Mouse (Mus musculus): ENCODE results near the gene Nos1ap. TPM values are rescaled to one million over a fixed set of nuclear protein-coding genes. Genes with fewer than 3 reads are reported as not detected.

Gene Nos1ap
- polyA plus RNA-seq, 1 experiment from 2014 or later, result 7.9 TPM

GRCm38 (mm10) chr1:170622934-170623333, 33.3 kb upstream of the Nos1ap start:
- H3K4me2 ChIP-seq, result no peak overlapping the region
- no peak overlapping the region for H3K4me3 ChIP-seq (ENCODE audit: low read depth, low read length)
- peak; percentile 92 for DNase-seq
- H3K9ac ChIP-seq, result no peak overlapping the region
- H3K9me3 ChIP-seq (ENCODE audit: low read depth, low read length), result peaks cover 4% of the 10 kb centered on the region; the same call in 1 of the 2 replicates
- no peak for TF ChIP-seq CTCF (IDR thresholded peaks at IDR 0.05; ENCODE audit: low read depth)
- 17% methylated on average over 5 of the region's 5 CpGs for WGBS
- no peaks in the 10 kb centered on the region for H3K36me3 ChIP-seq (ENCODE audit: insufficient read depth)
- peak overlapping the region; percentile 80 for H3K27ac ChIP-seq (ENCODE audit: low read depth)
- peak; percentile 97 for ATAC-seq (ENCODE audit: insufficient read depth)
- no peaks in the 10 kb centered on the region for H3K4me1 ChIP-seq (ENCODE audit: insufficient read depth)
- H3K27me3 ChIP-seq (ENCODE audit: insufficient read depth, low read length), result no peaks in the 10 kb centered on the region

- 61% methylated on average over 2 of the region's 2 CpGs for WGBS
- no peak for ATAC-seq (ENCODE audit: insufficient read depth)
- no peaks in the 10 kb centered on the region for H3K27me3 ChIP-seq (ENCODE audit: insufficient read depth, low read length)
- H3K4me3 ChIP-seq (ENCODE audit: low read depth, low read length), result no peak overlapping the region
- no peak overlapping the region for H3K4me2 ChIP-seq
- DNase-seq, result no peak
- no peak overlapping the region for H3K27ac ChIP-seq (ENCODE audit: low read depth)
- H3K9ac ChIP-seq, result no peak overlapping the region
- H3K9me3 ChIP-seq (ENCODE audit: low read depth, low read length), result peaks cover 4% of the 10 kb centered on the region; the same call in 1 of the 2 replicates
- no peaks in the 10 kb centered on the region for H3K4me1 ChIP-seq (ENCODE audit: insufficient read depth)
- H3K36me3 ChIP-seq (ENCODE audit: insufficient read depth), result no peaks in the 10 kb centered on the region
- TF ChIP-seq CTCF (IDR thresholded peaks at IDR 0.05; ENCODE audit: low read depth), result no peak
Observed at GRCm38 (mm10) chr1:170619686-170620374, 30.2 kb upstream of the Nos1ap start.

GRCm38 (mm10) chr1:170612968-170613872, 23.6 kb upstream of the Nos1ap start:
- H3K4me2 ChIP-seq, result no peak overlapping the region
- H3K9me3 ChIP-seq (ENCODE audit: low read depth, low read length), result no peaks in the 10 kb centered on the region
- no peak overlapping the region for H3K4me3 ChIP-seq (ENCODE audit: low read depth, low read length)
- DNase-seq (peak; percentile 93), ATAC-seq (ENCODE audit: insufficient read depth) (peak; percentile 91)
- no peak overlapping the region for H3K9ac ChIP-seq
- H3K27me3 ChIP-seq (ENCODE audit: insufficient read depth, low read length), result no peaks in the 10 kb centered on the region
- WGBS, result 51% methylated on average over 18 of the region's 18 CpGs
- H3K27ac ChIP-seq (ENCODE audit: low read depth), result no peak overlapping the region
- no peaks in the 10 kb centered on the region for H3K4me1 ChIP-seq (ENCODE audit: insufficient read depth)
- peak; percentile 93 for TF ChIP-seq CTCF (IDR thresholded peaks at IDR 0.05; ENCODE audit: low read depth)
- H3K36me3 ChIP-seq (ENCODE audit: insufficient read depth), result no peaks in the 10 kb centered on the region

GRCm38 (mm10) chr1:170611631-170612030, 22.0 kb upstream of the Nos1ap start:
- no peak for ATAC-seq (ENCODE audit: insufficient read depth)
- Histone ChIP-seq H3K36me3 (ENCODE audit: insufficient read depth) (no peaks in the 10 kb centered on the region), H3K27me3 (ENCODE audit: insufficient read depth, low read length) (no peaks in the 10 kb centered on the region), H3K4me2 (no peak overlapping the region), H3K27ac (ENCODE audit: low read depth) (no peak overlapping the region), H3K9ac (no peak overlapping the region), H3K4me3 (ENCODE audit: low read depth, low read length) (no peak overlapping the region), H3K9me3 (ENCODE audit: low read depth, low read length) (no peaks in the 10 kb centered on the region), H3K4me1 (ENCODE audit: insufficient read depth) (no peaks in the 10 kb centered on the region)
- no peak for TF ChIP-seq CTCF (IDR thresholded peaks at IDR 0.05; ENCODE audit: low read depth)
- no peak for DNase-seq
- 87% methylated on average over 3 of the region's 3 CpGs for WGBS

GRCm38 (mm10) chr1:170610695-170611094, 21.0 kb upstream of the Nos1ap start:
- ATAC-seq (ENCODE audit: insufficient read depth), result no peak
- no peak overlapping the region for H3K4me3 ChIP-seq (ENCODE audit: low read depth, low read length)
- H3K9me3 ChIP-seq (ENCODE audit: low read depth, low read length), result no peaks in the 10 kb centered on the region
- H3K4me1 ChIP-seq (ENCODE audit: insufficient read depth), result 0 out of 2 replicates have a peak, but pooled peaks cover 1% of the 10 kb centered on the region
- H3K27ac ChIP-seq (ENCODE audit: low read depth), result no peak overlapping the region
- no peak for DNase-seq
- no peak overlapping the region for H3K9ac ChIP-seq
- WGBS, result 88% methylated on average over 3 of the region's 3 CpGs
- no peaks in the 10 kb centered on the region for H3K36me3 ChIP-seq (ENCODE audit: insufficient read depth)
- H3K4me2 ChIP-seq, result no peak overlapping the region
- H3K27me3 ChIP-seq (ENCODE audit: insufficient read depth, low read length), result no peaks in the 10 kb centered on the region
- no peak for TF ChIP-seq CTCF (IDR thresholded peaks at IDR 0.05; ENCODE audit: low read depth)

GRCm38 (mm10) chr1:170610289-170610688, 20.6 kb upstream of the Nos1ap start:
- no peak overlapping the region for H3K9ac ChIP-seq
- H3K36me3 ChIP-seq (ENCODE audit: insufficient read depth), result no peaks in the 10 kb centered on the region
- DNase-seq (no peak), ATAC-seq (ENCODE audit: insufficient read depth) (no peak)
- no peak overlapping the region for H3K4me3 ChIP-seq (ENCODE audit: low read depth, low read length)
- TF ChIP-seq CTCF (IDR thresholded peaks at IDR 0.05; ENCODE audit: low read depth), result no peak
- H3K27me3 ChIP-seq (ENCODE audit: insufficient read depth, low read length), result no peaks in the 10 kb centered on the region
- H3K9me3 ChIP-seq (ENCODE audit: low read depth, low read length), result no peaks in the 10 kb centered on the region
- 0 out of 2 replicates have a peak, but pooled peaks cover 5% of the 10 kb centered on the region for H3K4me1 ChIP-seq (ENCODE audit: insufficient read depth)
- WGBS, result 50% methylated on average over 3 of the region's 3 CpGs
- peak overlapping the region; percentile 42; the same call in 1 of the 2 replicates for H3K27ac ChIP-seq (ENCODE audit: low read depth)
- no peak overlapping the region for H3K4me2 ChIP-seq

GRCm38 (mm10) chr1:170609872-170610271, 20.2 kb upstream of the Nos1ap start:
- Histone ChIP-seq H3K4me1 (ENCODE audit: insufficient read depth) (0 out of 2 replicates have a peak, but pooled peaks cover 9% of the 10 kb centered on the region), H3K9me3 (ENCODE audit: low read depth, low read length) (no peaks in the 10 kb centered on the region), H3K36me3 (ENCODE audit: insufficient read depth) (no peaks in the 10 kb centered on the region), H3K27me3 (ENCODE audit: insufficient read depth, low read length) (no peaks in the 10 kb centered on the region), H3K27ac (ENCODE audit: low read depth) (peak overlapping the region; percentile 42; the same call in 1 of the 2 replicates), H3K4me3 (ENCODE audit: low read depth, low read length) (no peak overlapping the region), H3K9ac (no peak overlapping the region), H3K4me2 (no peak overlapping the region)
- WGBS, result 48% methylated on average over 7 of the region's 7 CpGs
- no peak for TF ChIP-seq CTCF (IDR thresholded peaks at IDR 0.05; ENCODE audit: low read depth)
- ATAC-seq (ENCODE audit: insufficient read depth) (no peak), DNase-seq (peak; percentile 51)

Measured in lung, embryonic 14.5 days (tissue).